Mouse (Mus musculus) neural tube, embryonic 14.5 days (tissue): ENCODE measurements around the gene Gm20823. TPM values are rescaled to one million over a fixed set of nuclear protein-coding genes. Genes with fewer than 3 reads are reported as not detected.
"Not testable (repeated sequence)": the region's sequence is repeated elsewhere in the genome, so short reads cannot be mapped to it uniquely, and the experiment has no call there.

ENCODE experiments used
- ATAC-seq: fragments of 200-750 bp; cut with Nextera tagmentation; 2 replicates; pipeline ENCODE4 v1.8.0; 2017; ENCODE audit warnings: low read depth, mild to moderate bottlenecking, moderate TSS enrichment, moderate library complexity
- H3K27ac ChIP-seq: fragments of 300-500 bp; sonication (generic); 2 replicates; pipeline ENCODE4 v1.5.1; 2014; ENCODE audit warnings: low read depth, mild to moderate bottlenecking, control low read depth, low read length, moderate library complexity, mixed read lengths
- H3K27me3 ChIP-seq: fragments of 300-500 bp; sonication (generic); 2 replicates; pipeline ENCODE4 v1.6.1; 2014; ENCODE audit warnings: low read length; ENCODE audit not compliant: control insufficient read depth, insufficient read depth
- H3K36me3 ChIP-seq: fragments of 300-500 bp; sonication (generic); 2 replicates; pipeline ENCODE4 v1.6.1; 2014; ENCODE audit warnings: low read length, mixed read lengths; ENCODE audit not compliant: control insufficient read depth, insufficient read depth
- H3K4me1 ChIP-seq: fragments of 300-500 bp; sonication (generic); 2 replicates; pipeline ENCODE4 v1.6.1; 2014; ENCODE audit warnings: low read length; ENCODE audit not compliant: control insufficient read depth, insufficient read depth
- H3K4me2 ChIP-seq: fragments of 300-500 bp; sonication (generic); 2 replicates; pipeline ENCODE4 v1.6.1; 2014; ENCODE audit warnings: mild to moderate bottlenecking, low read depth, low read length, control low read depth
- H3K4me3 ChIP-seq: fragments of 300-500 bp; sonication (generic); 2 replicates; pipeline ENCODE4 v1.5.1; 2014; ENCODE audit warnings: low read depth, low read length, control low read depth, mixed read lengths
- H3K9ac ChIP-seq: fragments of 300-500 bp; sonication (generic); replicated peaks from 2 replicates; pipeline ENCODE4 v1.6.1; 2014; ENCODE audit warnings: low read depth, mild to moderate bottlenecking, control low read depth, low read length, mixed read lengths
- H3K9me3 ChIP-seq: fragments of 300-500 bp; sonication (generic); 2 replicates; pipeline ENCODE4 v1.6.1; 2016; ENCODE audit warnings: low read length; ENCODE audit not compliant: control insufficient read depth
- WGBS: fragments of 180-500 bp; shearing (Covaris S2); extraction: QIAGEN DNeasy Blood & Tissue Kit; methylation state at CpG from one replicate; pipeline ENCODE4 v1.1.7; 2014; 5-methylcytosine and 5-hydroxymethylcytosine counted together
- polyA plus RNA-seq: library from polyadenylated mRNA; unstranded; fragments of >200 nt; fragmentation: Nextera tagmentation; extraction: Ambion mirVana; gene quantifications from 2 replicates; pipeline ENCODE4 v1.2.1, GENCODE M21; 2014

Gene Gm20823
- polyA plus RNA-seq = not detected in 2 replicates

GRCm38 (mm10) chrY:62464745-62465144 is at the start of gene Gm20823:
Gene Gm20823, minus strand, starts transcription at chrY:62464845.
- H3K9me3 ChIP-seq, H3K4me3 ChIP-seq, H3K36me3 ChIP-seq, H3K4me1 ChIP-seq, H3K27ac ChIP-seq, H3K4me2 ChIP-seq, H3K27me3 ChIP-seq, ATAC-seq, H3K9ac ChIP-seq: not testable (repeated sequence)
- no CpG with 5 or more reads among the region's 4 CpGs for WGBS
